Mouse (Mus musculus): ENCODE measurements around the gene H2-M10.2. TPM values are rescaled to one million over a fixed set of nuclear protein-coding genes. Genes with fewer than 3 reads are reported as not detected.

The H2-M10.2 gene
- total RNA-seq (2012; rRNA removed), result not detected in 2 replicates

- H3K36me3 ChIP-seq (ENCODE audit: control insufficient read depth, insufficient read depth, low read length, poor library complexity, severe bottlenecking), result no peaks in the 10 kb centered on the region
- TF ChIP-seq ZNF384 (IDR thresholded peaks at IDR 0.05; ENCODE audit: low read depth, low read length), result no peak
- TF ChIP-seq CHD2 (IDR thresholded peaks at IDR 0.05; ENCODE audit: low read depth, low read length), result no peak
- TF ChIP-seq HCFC1 (IDR thresholded peaks at IDR 0.05; ENCODE audit: borderline replicate concordance, insufficient read depth, low read length), result no peak
- TF ChIP-seq MAFK (IDR thresholded peaks at IDR 0.05; ENCODE audit: insufficient read depth, low read depth, low read length), result no peak
- TF ChIP-seq ZC3H11A (IDR thresholded peaks at IDR 0.05; ENCODE audit: borderline replicate concordance, low read depth, low read length), result no peak
- in situ Hi-C loops (cut with MboI; ENCODE audit: low sequenced_read_pairs in 2 of 2, unreplicated experiment in 2 of 2), result no loop called here
- no peak within 1 kb of the TSS for H3K27ac ChIP-seq (ENCODE audit: insufficient read depth, low read depth, low read length, poor library complexity, severe bottlenecking)
- no peaks in the 10 kb centered on the region for H3K4me1 ChIP-seq (ENCODE audit: control insufficient read depth in 2 of 2, insufficient read depth in 2 of 2, low read length in 2 of 2, poor library complexity in 1 of 2)
- DNase-seq (ENCODE audit: low read depth, low spot score), result no peak
- H3K9me3 ChIP-seq (ENCODE audit: control insufficient read depth, insufficient read depth, low read depth, low read length), result no peaks in the 10 kb centered on the region
- H3K9ac ChIP-seq (ENCODE audit: insufficient read depth, low read depth, low read length, poor library complexity, severe bottlenecking), result no peak within 1 kb of the TSS
- H3K4me3 ChIP-seq (ENCODE audit: insufficient read depth in 1 of 2, low read depth in 1 of 2, low read length in 2 of 2, poor library complexity in 1 of 2, severe bottlenecking in 1 of 2), result no peak within 1 kb of the TSS
Measured at GRCm38 (mm10) chr17:36286390-36286789, at the start of gene H2-M10.2. Gene H2-M10.2, minus strand, starts transcription at chr17:36286490.

GRCm38 (mm10) chr17:36326055-36326454 is 39.8 kb upstream of the H2-M10.2 start, which contains the start of gene H2-M10.1:
Gene H2-M10.1, minus strand, starts transcription at chr17:36326155.
- in situ Hi-C loops (cut with MboI; ENCODE audit: low sequenced_read_pairs in 2 of 2, unreplicated experiment in 2 of 2), result no loop called here
- no peak within 1 kb of the TSS for H3K27ac ChIP-seq (ENCODE audit: insufficient read depth, low read depth, low read length, poor library complexity, severe bottlenecking)
- H3K36me3 ChIP-seq (ENCODE audit: control insufficient read depth, insufficient read depth, low read length, poor library complexity, severe bottlenecking), result no peaks in the 10 kb centered on the region
- TF ChIP-seq ZC3H11A (IDR thresholded peaks at IDR 0.05; ENCODE audit: borderline replicate concordance, low read depth, low read length) (no peak), ZNF384 (IDR thresholded peaks at IDR 0.05; ENCODE audit: low read depth, low read length) (no peak), HCFC1 (IDR thresholded peaks at IDR 0.05; ENCODE audit: borderline replicate concordance, insufficient read depth, low read length) (no peak), MAFK (IDR thresholded peaks at IDR 0.05; ENCODE audit: insufficient read depth, low read depth, low read length) (no peak), CHD2 (IDR thresholded peaks at IDR 0.05; ENCODE audit: low read depth, low read length) (no peak)
- DNase-seq (ENCODE audit: low read depth, low spot score), result no peak
- H3K4me3 ChIP-seq (ENCODE audit: insufficient read depth in 1 of 2, low read depth in 1 of 2, low read length in 2 of 2, poor library complexity in 1 of 2, severe bottlenecking in 1 of 2), result no peak within 1 kb of the TSS
- H3K9me3 ChIP-seq (ENCODE audit: control insufficient read depth, insufficient read depth, low read depth, low read length), result no peaks in the 10 kb centered on the region
- H3K4me1 ChIP-seq (ENCODE audit: control insufficient read depth in 2 of 2, insufficient read depth in 2 of 2, low read length in 2 of 2, poor library complexity in 1 of 2), result no peaks in the 10 kb centered on the region
- no peak within 1 kb of the TSS for H3K9ac ChIP-seq (ENCODE audit: insufficient read depth, low read depth, low read length, poor library complexity, severe bottlenecking)

GRCm38 (mm10) chr17:36315689-36316253 is 29.5 kb upstream of the H2-M10.2 start:
- in situ Hi-C loops (cut with MboI; ENCODE audit: low sequenced_read_pairs in 2 of 2, unreplicated experiment in 2 of 2), result no loop called here
- Histone ChIP-seq H3K36me3 (ENCODE audit: control insufficient read depth, insufficient read depth, low read length, poor library complexity, severe bottlenecking) (no peaks in the 10 kb centered on the region), H3K4me1 (ENCODE audit: control insufficient read depth in 2 of 2, insufficient read depth in 2 of 2, low read length in 2 of 2, poor library complexity in 1 of 2) (no peaks in the 10 kb centered on the region), H3K9ac (ENCODE audit: insufficient read depth, low read depth, low read length, poor library complexity, severe bottlenecking) (no peak overlapping the region), H3K9me3 (ENCODE audit: control insufficient read depth, insufficient read depth, low read depth, low read length) (no peaks in the 10 kb centered on the region), H3K4me3 (ENCODE audit: insufficient read depth in 1 of 2, low read depth in 1 of 2, low read length in 2 of 2, poor library complexity in 1 of 2, severe bottlenecking in 1 of 2) (peak overlapping the region in 1 of 2 experiments; percentile 61; a peak in 1 of 4 replicates), H3K27ac (ENCODE audit: insufficient read depth, low read depth, low read length, poor library complexity, severe bottlenecking) (no peak overlapping the region)
- TF ChIP-seq CHD2 (IDR thresholded peaks at IDR 0.05; ENCODE audit: low read depth, low read length), result no peak
- no peak for TF ChIP-seq MAFK (IDR thresholded peaks at IDR 0.05; ENCODE audit: insufficient read depth, low read depth, low read length)
- no peak for TF ChIP-seq ZNF384 (IDR thresholded peaks at IDR 0.05; ENCODE audit: low read depth, low read length)
- TF ChIP-seq ZC3H11A (IDR thresholded peaks at IDR 0.05; ENCODE audit: borderline replicate concordance, low read depth, low read length), result no peak
- TF ChIP-seq HCFC1 (IDR thresholded peaks at IDR 0.05; ENCODE audit: borderline replicate concordance, insufficient read depth, low read length), result no peak
- DNase-seq (ENCODE audit: low read depth, low spot score), result no peak

- H3K4me3 ChIP-seq (ENCODE audit: insufficient read depth in 1 of 2, low read depth in 1 of 2, low read length in 2 of 2, poor library complexity in 1 of 2, severe bottlenecking in 1 of 2), result peak overlapping the region; percentile 53 to 61
- H3K36me3 ChIP-seq (ENCODE audit: control insufficient read depth, insufficient read depth, low read length, poor library complexity, severe bottlenecking), result no peaks in the 10 kb centered on the region
- in situ Hi-C loops (cut with MboI; ENCODE audit: low sequenced_read_pairs in 2 of 2, unreplicated experiment in 2 of 2), result no loop called here
- no peaks in the 10 kb centered on the region for H3K9me3 ChIP-seq (ENCODE audit: control insufficient read depth, insufficient read depth, low read depth, low read length)
- peak overlapping the region; percentile 45; the same call in 1 of the 2 replicates for H3K9ac ChIP-seq (ENCODE audit: insufficient read depth, low read depth, low read length, poor library complexity, severe bottlenecking)
- TF ChIP-seq ZC3H11A (IDR thresholded peaks at IDR 0.05; ENCODE audit: borderline replicate concordance, low read depth, low read length), result no peak
- peak; percentile 99 for TF ChIP-seq MAFK (IDR thresholded peaks at IDR 0.05; ENCODE audit: insufficient read depth, low read depth, low read length)
- H3K4me1 ChIP-seq (ENCODE audit: control insufficient read depth in 2 of 2, insufficient read depth in 2 of 2, low read length in 2 of 2, poor library complexity in 1 of 2), result no peaks in the 10 kb centered on the region
- H3K27ac ChIP-seq (ENCODE audit: insufficient read depth, low read depth, low read length, poor library complexity, severe bottlenecking), result no peak overlapping the region
- DNase-seq (ENCODE audit: low read depth, low spot score), result peak; percentile 16
Measured at GRCm38 (mm10) chr17:36315041-36315688, 28.9 kb upstream of the H2-M10.2 start.

All from ES-E14 (cell line).